Mouse (Mus musculus): ENCODE measurements around the gene Slc9b2.

The Slc9b2 gene

GRCm38 (mm10) chr3:135307411-135308259 is at the start of gene Slc9b2:
Slc9b2 (plus strand) TSS chr3:135307700.
- DNase-seq = no peak

- no peak for DNase-seq
Measured at GRCm38 (mm10) chr3:135258919-135259318, 48.6 kb upstream of the Slc9b2 start.

- no peak for DNase-seq
Measured at GRCm38 (mm10) chr3:135260233-135260632, 47.3 kb upstream of the Slc9b2 start.

- DNase-seq = no peak
Measured at GRCm38 (mm10) chr3:135268616-135269015, 38.9 kb upstream of the Slc9b2 start.

GRCm38 (mm10) chr3:135269391-135269990 is 38.0 kb upstream of the Slc9b2 start:
- no peak for DNase-seq

- no peak for DNase-seq
Measured at GRCm38 (mm10) chr3:135272627-135273026, 34.9 kb upstream of the Slc9b2 start.

- DNase-seq = no peak
Measured at GRCm38 (mm10) chr3:135273047-135273446, 34.5 kb upstream of the Slc9b2 start.

GRCm38 (mm10) chr3:135280160-135280559 is 27.3 kb upstream of the Slc9b2 start:
- DNase-seq = peak; percentile 32

- DNase-seq = peak; percentile 74
Measured at GRCm38 (mm10) chr3:135280669-135281415, 26.7 kb upstream of the Slc9b2 start, which contains the start of gene Bdh2. Bdh2 (plus strand) TSS chr3:135281221.

GRCm38 (mm10) chr3:135281701-135282100 is 25.8 kb upstream of the Slc9b2 start:
- DNase-seq = no peak

GRCm38 (mm10) chr3:135285256-135285655 is 22.2 kb upstream of the Slc9b2 start:
- no peak for DNase-seq

- no peak for DNase-seq
Measured at GRCm38 (mm10) chr3:135285807-135286206, 21.7 kb upstream of the Slc9b2 start.

- DNase-seq = no peak
Measured at GRCm38 (mm10) chr3:135288138-135288750, 19.3 kb upstream of the Slc9b2 start.

GRCm38 (mm10) chr3:135289148-135289547 is 18.4 kb upstream of the Slc9b2 start:
- DNase-seq = no peak

GRCm38 (mm10) chr3:135290249-135290894 is 17.1 kb upstream of the Slc9b2 start:
- peak; percentile 55 for DNase-seq

- DNase-seq = peak; percentile 55
Measured at GRCm38 (mm10) chr3:135293703-135294102, 13.8 kb upstream of the Slc9b2 start.

GRCm38 (mm10) chr3:135295559-135295958 is 11.9 kb upstream of the Slc9b2 start:
- DNase-seq = no peak

GRCm38 (mm10) chr3:135298560-135298959 is 8.9 kb upstream of the Slc9b2 start:
- DNase-seq = peak; percentile 35

GRCm38 (mm10) chr3:135300081-135300480 is 7.4 kb upstream of the Slc9b2 start:
- no peak for DNase-seq

GRCm38 (mm10) chr3:135304060-135304459 is 3.4 kb upstream of the Slc9b2 start:
- no peak for DNase-seq

- no peak for DNase-seq
Measured at GRCm38 (mm10) chr3:135304566-135304965, 2.9 kb upstream of the Slc9b2 start.

GRCm38 (mm10) chr3:135312916-135313491 is 5.5 kb downstream of the Slc9b2 start:
- DNase-seq = no peak
